Mouse (Mus musculus): ENCODE measurements at regions not wholly inside any gene's neighbourhood (a gene's known extent, or its start where the extent isn't known, plus 50 kb on each side); places are given as distances from the start of the nearest gene placed in this dataset.

DNA sequence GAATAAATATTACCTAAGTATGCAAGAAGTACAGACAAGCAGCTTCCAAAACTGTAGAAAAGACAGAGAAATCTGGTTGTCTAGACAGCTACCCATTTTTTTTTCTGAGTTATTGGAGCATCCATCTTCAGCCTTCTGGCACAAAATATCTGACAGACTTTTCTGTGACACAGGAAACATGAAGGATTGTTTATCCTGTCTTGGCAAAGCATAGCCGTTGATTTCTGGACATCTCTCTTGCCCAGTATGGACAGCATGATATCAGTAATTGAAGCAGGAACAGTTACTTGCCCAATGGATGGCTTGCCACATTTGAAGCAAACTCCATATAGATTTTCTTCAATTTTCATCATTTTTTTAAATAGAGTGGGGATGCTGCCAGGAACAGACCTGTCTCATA lies 96.1 kb upstream of the Naaladl2 start:
- no peak for DNase-seq (ENCODE audit: low spot score)

DNA sequence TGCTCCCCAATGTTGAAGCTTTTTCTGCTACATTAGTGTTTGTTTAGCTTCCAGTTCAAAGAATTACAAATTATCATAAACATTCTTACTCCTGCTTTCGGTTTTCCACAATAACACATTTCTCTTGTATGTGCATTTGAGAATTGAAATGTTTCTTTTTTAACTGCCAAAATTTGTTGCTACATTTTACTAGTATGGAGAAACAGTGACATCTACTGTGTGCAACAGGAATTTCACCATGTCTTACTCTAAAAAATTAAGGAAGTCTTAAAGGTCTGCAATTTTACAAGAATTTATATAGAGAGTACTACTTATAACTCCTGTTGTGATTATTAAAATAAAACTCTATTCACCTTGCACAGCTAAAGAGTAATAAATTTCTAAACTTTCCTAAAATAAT lies 76.5 kb upstream of the Naaladl2 start:
- DNase-seq (ENCODE audit: low spot score): peak; percentile 23

DNA sequence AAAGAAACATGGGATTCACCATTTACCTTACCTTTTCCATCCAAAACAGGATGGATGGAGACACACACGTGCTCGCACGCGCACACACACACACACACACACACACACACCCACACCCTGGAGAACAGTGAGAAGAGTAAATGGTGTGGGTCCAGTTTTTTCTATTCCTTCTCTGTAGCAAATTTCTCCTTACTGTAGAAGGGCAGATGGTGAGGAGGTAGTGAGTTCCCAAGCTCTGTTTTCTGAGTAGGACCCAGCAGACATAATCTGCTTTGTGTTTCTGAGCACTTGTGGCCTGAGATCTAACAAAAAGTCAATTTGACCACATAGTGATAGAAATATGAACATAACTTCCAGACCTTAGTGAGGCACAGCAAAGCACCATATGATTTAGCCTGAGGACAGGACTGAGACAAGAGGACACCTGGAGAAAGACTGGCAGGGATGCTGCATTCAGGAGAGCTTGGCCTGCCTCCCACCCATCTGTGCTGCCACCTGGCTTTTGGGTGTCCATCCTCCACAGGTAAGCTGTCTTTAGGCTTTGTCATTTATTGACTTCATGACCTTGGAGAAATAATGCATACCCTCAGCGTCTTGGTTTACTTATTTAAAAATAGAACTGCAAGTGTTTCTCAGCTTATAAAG lies 64.1 kb upstream of the Naaladl2 start:
- DNase-seq (ENCODE audit: low spot score): no peak
